Mouse (Mus musculus) gastrocnemius, postnatal 25 days (tissue): Measurements from ENCODE around the gene Cpsf3. TPM values are rescaled to one million over a fixed set of nuclear protein-coding genes. Genes with fewer than 3 reads are reported as not detected.

Experiments
- DNase-seq: peaks from one replicate; pipeline ENCODE4 v3.0.0; 2022
- total RNA-seq, 2 experiments: library from RNA; stranded (reverse); gene quantifications; 1 replicate in 1 of 2; 2 replicates in 1 of 2; pipeline ENCODE4 v1.2.3; 2021

Gene Cpsf3
- total RNA-seq, 2 experiments from 2014 or later: 19.0 to 20.1 TPM

DNA sequence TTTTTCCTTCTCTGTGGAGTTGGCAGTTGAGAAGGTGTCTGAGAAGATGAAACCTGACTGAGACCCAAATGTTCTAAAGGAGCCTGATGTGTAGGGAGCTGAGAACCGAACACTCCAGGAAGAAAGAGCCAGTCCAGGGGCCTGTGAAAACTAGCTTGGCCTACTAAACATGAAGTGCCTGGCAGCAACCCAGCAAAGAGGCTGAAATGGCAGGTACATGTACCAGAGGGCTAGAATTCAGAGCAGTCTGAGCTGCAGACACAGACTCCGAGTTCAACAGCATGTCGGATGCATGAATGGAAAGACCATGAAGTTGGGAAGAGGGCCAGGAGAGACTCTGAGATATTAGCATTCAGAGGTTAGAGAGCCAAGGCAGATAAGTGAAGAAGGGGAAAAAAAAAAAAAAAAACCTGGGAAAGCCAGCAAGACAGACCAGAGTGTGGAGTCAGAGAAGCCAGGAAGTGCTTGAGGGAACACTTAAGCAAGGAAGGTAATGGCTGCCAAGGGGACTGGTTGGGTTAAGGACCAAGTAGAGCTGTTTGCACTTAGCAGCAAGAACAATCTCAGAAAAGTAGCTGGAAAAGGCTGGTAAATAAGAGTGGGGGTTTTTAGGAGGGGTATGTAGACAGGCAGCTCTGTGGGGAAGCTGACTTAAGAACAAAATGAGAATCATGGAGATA lies 3.7 kb downstream of the Cpsf3 start:
- DNase-seq: no peak

- DNase-seq: no peak
Measured at GRCm38 (mm10) chr12:21289651-21290050, 4.5 kb downstream of the Cpsf3 start.

DNA sequence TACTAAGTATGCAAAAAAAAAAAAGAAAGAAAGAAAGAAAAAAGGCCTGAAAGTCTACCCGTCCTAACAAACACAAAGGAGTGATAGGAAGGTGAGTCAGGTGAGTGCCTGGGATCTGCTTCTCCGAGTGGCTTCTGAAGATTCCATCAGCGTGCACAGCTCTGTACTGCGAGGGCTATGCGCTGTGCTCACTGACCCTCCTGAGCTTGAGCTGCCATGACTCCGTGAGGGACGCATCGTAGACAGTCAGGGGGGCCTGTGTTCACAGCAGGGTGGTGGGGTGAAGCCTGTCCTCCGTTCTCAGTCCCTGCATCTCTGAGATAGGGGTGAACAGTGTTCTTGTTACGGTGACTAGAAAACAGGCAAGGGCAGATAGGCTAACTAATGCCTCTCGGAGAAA lies 13.7 kb downstream of the Cpsf3 start:
- DNase-seq: no peak

- no peak for DNase-seq
Measured at GRCm38 (mm10) chr12:21301324-21301723, 16.1 kb downstream of the Cpsf3 start.

- DNase-seq: no peak
Measured at GRCm38 (mm10) chr12:21301932-21302331, 16.7 kb downstream of the Cpsf3 start.

- DNase-seq: no peak
Measured at GRCm38 (mm10) chr12:21302361-21302783, 17.2 kb downstream of the Cpsf3 start.

DNA sequence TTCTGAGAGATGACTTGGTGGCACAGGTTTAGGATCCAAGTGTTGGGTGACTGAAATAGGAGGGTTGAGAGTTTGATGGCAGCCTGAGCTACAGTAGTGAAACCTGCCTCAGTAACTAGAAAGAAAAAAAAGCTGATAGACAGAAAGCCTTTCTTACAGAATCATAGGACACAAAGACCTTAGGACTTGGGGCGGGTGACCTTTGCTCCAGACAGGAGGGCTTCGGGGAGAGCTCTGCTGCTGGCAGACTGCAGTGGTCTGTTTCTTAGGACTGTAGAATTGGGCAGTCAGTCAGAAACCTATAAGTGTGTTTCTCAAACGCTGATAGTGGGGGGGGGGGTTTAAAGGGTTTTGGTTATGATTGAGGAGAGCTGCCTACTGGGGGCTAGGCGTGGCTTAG lies 20.6 kb downstream of the Cpsf3 start:
- DNase-seq: no peak

DNA sequence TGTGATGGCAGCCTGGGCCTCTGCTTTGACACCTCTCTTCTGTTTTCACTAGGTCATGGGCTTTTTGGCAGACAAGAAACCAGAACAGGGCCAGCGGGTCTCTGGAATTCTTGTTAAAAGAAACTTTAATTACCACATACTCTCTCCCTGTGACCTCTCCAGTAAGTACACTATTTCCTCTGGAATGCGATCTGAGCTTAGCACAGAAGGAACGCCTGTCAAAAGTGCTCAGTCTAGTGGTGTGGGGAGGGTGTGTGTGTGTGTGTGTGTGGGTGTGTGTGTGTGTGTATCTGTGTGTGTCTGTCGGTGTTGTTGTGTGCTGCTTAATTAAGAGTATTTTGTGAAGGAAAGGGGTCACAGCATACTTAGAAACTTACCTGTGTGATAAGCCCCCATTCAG lies 21.5 kb downstream of the Cpsf3 start:
- DNase-seq: no peak

GRCm38 (mm10) chr12:21312201-21312600 lies 27.0 kb downstream of the Cpsf3 start:
- no peak for DNase-seq

DNA sequence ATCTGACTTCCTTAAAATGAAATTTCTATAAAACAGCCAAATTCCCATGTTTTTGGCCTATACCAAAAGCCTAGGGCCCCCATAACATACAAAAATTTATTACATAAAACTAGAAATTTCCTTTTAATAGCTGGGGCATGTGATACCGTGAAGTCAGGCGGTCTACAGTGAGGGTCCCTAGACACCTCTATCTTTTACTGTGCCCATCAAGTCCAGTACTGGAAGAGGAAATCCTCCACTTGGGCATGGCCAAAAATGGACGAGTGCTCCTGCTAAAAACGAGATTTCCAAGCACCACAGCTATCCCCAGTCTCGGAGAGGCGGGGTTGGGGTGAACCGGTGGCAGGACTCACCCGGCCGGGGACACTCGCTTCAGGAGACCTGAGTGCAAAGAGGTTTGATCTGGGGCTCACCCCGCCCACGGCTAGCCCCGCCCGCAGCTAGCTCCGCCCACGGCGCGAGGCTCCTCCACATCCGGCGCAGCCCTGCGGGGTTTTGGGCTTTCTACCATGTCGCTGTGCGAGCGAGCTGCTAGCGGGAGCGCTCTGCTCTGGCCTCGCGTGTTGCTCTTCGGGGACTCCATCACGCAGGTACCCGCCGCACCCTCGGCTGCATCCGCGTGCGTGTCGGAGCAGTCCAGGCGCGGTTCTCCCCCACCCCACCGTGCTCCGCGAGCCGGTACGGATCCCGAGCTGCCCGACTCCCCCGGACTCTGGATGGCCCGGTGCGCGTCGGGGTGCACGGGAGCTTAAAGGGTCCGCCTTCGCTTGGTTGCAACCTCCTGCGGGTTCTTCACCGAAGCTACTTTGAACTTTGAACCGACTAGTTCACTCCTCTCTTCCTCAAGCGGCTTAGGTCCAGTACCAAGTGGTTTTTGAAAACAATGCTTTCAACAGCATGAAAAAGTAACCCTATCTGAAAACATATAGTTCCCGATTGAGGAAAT lies 31.0 kb downstream of the Cpsf3 start, which contains the start of gene Iah1:
Gene Iah1 (plus strand): TSS at position 467 of the 946 bp plus-strand sequence.
- DNase-seq: peak; percentile 81

DNA sequence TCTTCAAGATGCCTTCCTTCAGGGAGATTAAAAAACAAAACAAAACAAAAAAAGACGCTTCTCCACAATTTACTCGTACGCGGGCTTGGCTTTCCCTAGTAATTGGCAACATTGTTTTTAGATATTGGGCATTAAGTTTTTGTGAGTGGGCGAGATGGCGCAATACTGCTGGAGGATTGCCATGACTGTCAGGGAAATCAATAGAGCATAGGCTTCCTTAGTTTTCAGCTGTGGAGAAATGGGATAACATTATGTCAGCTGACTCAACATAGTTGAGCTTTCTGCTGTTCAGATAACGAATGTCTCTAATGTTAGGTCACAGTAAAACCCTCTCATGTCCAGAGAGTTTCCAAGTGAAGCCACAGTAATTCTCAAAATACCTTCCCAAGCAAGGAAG lies 31.7 kb downstream of the Cpsf3 start:
- peak; percentile 30 for DNase-seq

DNA sequence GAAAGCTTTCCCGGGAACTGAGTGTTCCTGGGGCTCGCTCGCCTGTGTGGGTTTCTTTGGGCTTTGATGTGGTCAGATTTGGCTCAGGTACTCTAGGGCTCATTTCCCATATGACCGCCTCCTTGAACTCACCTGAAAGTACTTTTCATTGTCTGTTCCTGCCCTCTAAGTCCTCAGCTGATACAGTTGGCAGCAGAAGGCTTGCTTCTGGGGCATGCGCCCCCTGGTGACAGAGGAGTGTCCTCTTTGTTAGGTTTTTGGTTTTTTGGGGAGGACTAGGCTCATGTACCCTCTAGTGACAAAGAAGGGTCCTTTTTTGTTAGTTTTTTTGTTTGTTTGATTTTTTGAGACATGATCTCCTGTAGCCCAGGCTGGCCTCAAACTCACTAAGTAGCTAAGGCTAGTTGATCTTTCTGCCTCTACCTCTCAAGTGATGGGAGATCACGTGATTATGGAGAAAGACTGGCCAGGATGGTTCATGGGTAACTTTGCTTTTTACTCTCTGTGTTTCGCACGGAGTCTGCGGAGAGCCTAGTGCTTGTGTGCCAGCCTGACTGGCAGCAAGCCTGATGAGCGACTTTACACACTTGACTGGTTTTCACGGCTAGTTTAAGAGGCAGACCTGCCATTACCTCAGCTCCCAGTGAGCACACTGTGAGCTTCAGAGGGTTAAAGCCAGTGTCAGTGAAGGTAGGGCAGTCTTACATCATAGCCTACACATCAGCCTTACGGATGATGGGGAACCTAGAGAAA lies 33.1 kb downstream of the Cpsf3 start:
- DNase-seq: peak; percentile 18

GRCm38 (mm10) chr12:21320317-21320716 lies 35.1 kb downstream of the Cpsf3 start:
- DNase-seq: no peak

- DNase-seq: no peak
Measured at GRCm38 (mm10) chr12:21321170-21321569, 36.0 kb downstream of the Cpsf3 start.

GRCm38 (mm10) chr12:21322296-21322695 lies 37.1 kb downstream of the Cpsf3 start:
- DNase-seq: no peak

DNA sequence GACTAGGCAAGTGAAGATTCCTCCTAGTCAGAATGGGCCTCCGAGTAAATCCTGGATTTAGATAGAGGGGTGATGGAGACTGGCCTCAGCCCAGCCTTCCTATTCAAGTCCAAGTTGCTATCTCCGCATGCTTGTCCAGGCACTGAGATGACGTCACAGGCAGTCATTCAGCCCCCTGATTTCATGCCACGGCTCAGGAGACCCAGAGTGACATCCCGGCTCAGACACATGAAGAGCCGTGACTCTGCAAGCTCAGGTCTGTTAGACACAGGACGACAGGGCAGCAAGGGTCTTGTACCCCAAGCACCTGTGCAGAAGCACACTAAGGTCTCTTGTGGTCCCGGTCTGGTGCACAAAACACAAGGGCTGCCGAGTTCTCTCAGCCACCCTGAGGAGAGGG lies 37.7 kb downstream of the Cpsf3 start:
- peak; percentile 2 for DNase-seq

DNA sequence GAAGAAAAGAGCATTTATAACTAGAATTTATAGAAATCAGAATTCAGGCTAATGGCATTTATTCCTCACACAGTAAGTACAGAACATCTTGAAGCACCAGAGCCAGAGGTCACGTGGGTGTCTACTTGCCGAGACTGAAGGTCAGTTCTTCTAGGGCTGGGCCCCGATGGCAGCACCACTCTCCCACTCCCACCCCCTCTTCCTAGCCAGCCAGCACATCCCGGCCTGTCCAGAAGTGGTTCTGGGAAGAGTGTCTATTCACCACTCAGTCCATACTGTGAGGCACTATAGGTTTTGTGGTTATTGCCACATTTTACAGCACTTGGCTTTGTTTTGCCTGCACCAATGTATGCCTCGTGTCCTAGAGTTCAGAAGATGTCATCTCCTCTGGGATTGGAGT lies 38.9 kb downstream of the Cpsf3 start:
- peak; percentile 2 for DNase-seq

DNA sequence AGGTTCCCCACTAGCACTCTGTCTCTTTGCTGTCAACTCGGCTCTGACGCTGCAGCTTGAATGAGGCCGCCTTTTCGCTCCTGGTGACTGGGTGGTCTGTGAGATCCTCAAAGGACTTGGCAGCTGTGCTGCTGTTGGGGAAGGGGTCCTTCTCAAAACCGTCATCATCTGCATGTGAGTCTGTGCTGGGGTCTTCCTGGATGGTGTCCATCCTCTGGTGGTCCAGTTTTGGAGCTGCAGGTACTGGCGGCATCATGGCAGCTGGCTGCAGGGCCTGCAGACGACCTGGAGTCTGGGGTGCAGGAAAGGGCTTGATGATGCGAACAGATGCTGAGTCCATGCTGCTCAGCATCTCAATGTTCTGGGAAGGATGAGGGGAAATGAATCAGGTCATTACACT lies 40.1 kb downstream of the Cpsf3 start:
- peak; percentile 5 for DNase-seq

GRCm38 (mm10) chr12:21326325-21326724 lies 41.1 kb downstream of the Cpsf3 start:
- peak; percentile 25 for DNase-seq

DNA sequence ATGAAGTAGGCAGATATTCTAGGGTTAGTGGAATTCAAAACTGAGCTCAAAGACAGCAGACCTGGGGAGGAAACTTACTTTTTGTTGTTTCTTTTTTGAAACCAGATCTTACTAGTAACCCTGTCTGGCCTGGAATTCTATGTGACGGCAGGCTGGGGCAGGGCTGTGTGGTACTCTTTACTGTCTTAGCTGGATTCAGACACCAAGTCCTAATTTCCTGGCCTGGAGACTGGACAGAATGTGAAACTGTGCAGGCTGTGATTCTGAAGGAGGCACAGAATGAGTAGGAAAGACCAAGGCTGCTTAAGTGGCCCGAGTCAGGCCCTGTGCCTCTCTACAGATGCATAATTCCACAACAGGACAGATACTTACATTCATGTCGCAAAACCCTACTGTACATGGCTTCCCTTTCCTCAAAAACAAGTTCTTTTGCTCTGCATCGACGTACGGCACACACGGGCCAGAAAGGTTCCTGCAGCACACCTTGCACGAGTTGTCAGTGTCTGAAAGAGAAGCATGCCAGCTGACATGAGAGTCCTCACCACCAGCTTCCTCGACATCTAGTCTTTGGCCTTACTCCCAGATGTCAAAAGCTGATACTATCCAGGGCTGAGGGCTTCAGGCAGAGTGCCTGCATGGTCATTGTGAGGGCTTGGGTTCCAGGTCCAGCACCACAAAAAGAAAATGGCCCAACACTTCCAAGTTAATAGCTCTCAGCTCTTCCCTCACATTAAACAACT lies 44.6 kb downstream of the Cpsf3 start:
- DNase-seq: peak; percentile 2

GRCm38 (mm10) chr12:21330961-21331576 lies 45.9 kb downstream of the Cpsf3 start:
- peak; percentile 4 for DNase-seq
